Mouse (Mus musculus) hindbrain, embryonic 15.5 days (tissue): ENCODE measurements around the gene Nudt22. TPM values are rescaled to one million over a fixed set of nuclear protein-coding genes. Genes with fewer than 3 reads are reported as not detected.

ENCODE experiments used
- ATAC-seq: fragments of 200-750 bp; cut with Nextera tagmentation; 2 replicates; pipeline ENCODE4 v1.8.0; 2017; ENCODE audit warnings: low read depth, moderate number of reproducible peaks, moderate TSS enrichment; ENCODE audit not compliant: low FRiP score
- H3K27ac ChIP-seq: fragments of 300-500 bp; sonication (generic); replicated peaks from 2 replicates; pipeline ENCODE4 v1.5.1; 2015; ENCODE audit warnings: mild to moderate bottlenecking, inconsistent platforms
- H3K27me3 ChIP-seq: fragments of 300-500 bp; sonication (generic); 2 replicates; pipeline ENCODE4 v1.6.1; 2015; ENCODE audit warnings: control low read depth, inconsistent platforms
- H3K36me3 ChIP-seq: fragments of 300-500 bp; sonication (generic); 2 replicates; pipeline ENCODE4 v1.6.1; 2015; ENCODE audit warnings: control low read depth, inconsistent platforms
- H3K4me1 ChIP-seq: fragments of 300-500 bp; sonication (generic); replicated peaks from 2 replicates; pipeline ENCODE4 v1.6.1; 2015; ENCODE audit warnings: control low read depth, inconsistent platforms
- H3K4me2 ChIP-seq: fragments of 300-500 bp; sonication (generic); 2 replicates; pipeline ENCODE4 v1.6.1; 2015; ENCODE audit warnings: moderate library complexity, mild to moderate bottlenecking, inconsistent platforms
- H3K4me3 ChIP-seq: fragments of 300-500 bp; sonication (generic); 2 replicates; pipeline ENCODE4 v1.5.1; 2015; ENCODE audit warnings: mild to moderate bottlenecking, inconsistent platforms
- H3K9ac ChIP-seq: fragments of 300-500 bp; sonication (generic); 2 replicates; pipeline ENCODE4 v1.6.1; 2015; ENCODE audit warnings: inconsistent platforms
- H3K9me3 ChIP-seq: fragments of 300-500 bp; sonication (generic); 2 replicates; pipeline ENCODE4 v1.6.1; 2016; ENCODE audit warnings: control low read depth, inconsistent platforms
- whole genome bisulfite sequencing: fragments of 180-500 bp; shearing (Covaris S2); methylation state at CpG from one replicate; pipeline ENCODE4 v1.1.7; 2015; 5-methylcytosine and 5-hydroxymethylcytosine counted together
- polyA plus RNA-seq: library from polyadenylated mRNA; unstranded; fragments of >200 nt; fragmentation: Nextera tagmentation; extraction: Ambion mirVana; gene quantifications from 2 replicates; pipeline ENCODE4 v1.2.1, GENCODE M21; 2015

Nudt22 gene
- polyA plus RNA-seq, 1 experiment from 2014 or later = 23.9 TPM

GRCm38 (mm10) chr19:6951381-6951968 lies 44.4 kb downstream of the Nudt22 start:
- H3K4me2 ChIP-seq = peak overlapping the region; percentile 79
- peak overlapping the region; percentile 48 for H3K9ac ChIP-seq
- no peaks in the 10 kb centered on the region for H3K9me3 ChIP-seq
- ATAC-seq = peak; percentile 85
- H3K27me3 ChIP-seq = no peaks in the 10 kb centered on the region
- under 1% methylated on average over 35 of the region's 35 CpGs for WGBS
- H3K4me1 ChIP-seq = peaks cover 27% of the 10 kb centered on the region
- peak overlapping the region; percentile 95 for H3K27ac ChIP-seq
- peak overlapping the region; percentile 61 for H3K4me3 ChIP-seq
- no peaks in the 10 kb centered on the region for H3K36me3 ChIP-seq

DNA sequence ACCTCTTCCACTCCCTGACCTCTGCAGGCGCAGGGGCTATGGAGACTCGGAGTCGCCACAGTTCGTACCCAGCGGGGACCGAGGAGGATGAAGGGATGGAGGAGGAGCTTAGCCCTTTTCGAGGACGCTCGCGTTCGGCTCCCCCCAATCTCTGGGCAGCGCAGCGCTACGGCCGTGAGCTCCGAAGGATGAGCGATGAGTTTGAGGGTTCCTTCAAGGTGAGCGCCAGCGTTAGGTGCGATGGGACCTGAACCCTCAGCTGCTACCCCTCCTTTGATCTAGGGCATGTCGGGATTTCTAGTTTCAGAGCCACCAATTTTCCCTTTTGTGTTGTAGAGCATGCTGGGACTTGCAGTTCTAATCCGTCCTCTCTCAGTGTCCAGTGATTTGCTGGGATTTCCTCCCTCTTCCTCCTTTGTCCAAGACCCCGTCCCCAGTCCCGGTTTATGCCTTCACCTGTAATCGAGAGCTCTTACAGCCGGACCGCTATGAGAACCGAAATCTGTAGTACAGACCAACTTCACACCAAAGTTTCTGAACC lies 45.2 kb downstream of the Nudt22 start:
- Histone ChIP-seq H3K27ac (peak overlapping the region; percentile 95), H3K27me3 (no peaks in the 10 kb centered on the region), H3K36me3 (no peaks in the 10 kb centered on the region), H3K9me3 (no peaks in the 10 kb centered on the region), H3K4me3 (peak overlapping the region; percentile 61), H3K4me2 (peak overlapping the region; percentile 79), H3K9ac (peak overlapping the region; percentile 48), H3K4me1 (peaks cover 27% of the 10 kb centered on the region)
- peak; percentile 27 for ATAC-seq
- under 1% methylated on average over 28 of the region's 28 CpGs for WGBS

DNA sequence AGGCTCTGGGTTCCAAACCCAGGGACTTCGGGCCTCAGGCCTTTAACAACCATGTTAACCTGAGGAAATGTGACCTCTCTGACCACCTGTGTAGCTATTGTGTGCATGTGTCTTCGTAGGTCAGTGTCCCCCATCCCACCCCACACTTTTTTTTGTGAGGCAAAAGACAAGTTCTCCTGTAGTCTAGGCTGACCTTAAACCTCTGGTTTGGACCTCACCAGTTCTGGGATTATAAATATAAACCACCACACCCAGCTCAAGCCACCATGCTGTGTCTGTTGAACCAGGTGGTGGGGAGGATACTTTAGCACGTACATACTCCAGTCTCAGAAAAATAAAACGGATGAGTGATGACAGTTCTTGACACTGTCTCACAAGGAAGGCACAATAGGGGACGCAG lies 46.0 kb downstream of the Nudt22 start:
- Histone ChIP-seq H3K9me3 (no peaks in the 10 kb centered on the region), H3K9ac (peak overlapping the region; percentile 48), H3K27ac (peak overlapping the region; percentile 95), H3K4me3 (peak overlapping the region; percentile 61), H3K4me1 (peaks cover 27% of the 10 kb centered on the region), H3K36me3 (no peaks in the 10 kb centered on the region), H3K4me2 (peak overlapping the region; percentile 79), H3K27me3 (no peaks in the 10 kb centered on the region)
- no peak for ATAC-seq
- 43% methylated on average over 5 of the region's 5 CpGs for WGBS

- Histone ChIP-seq H3K9me3 (no peaks in the 10 kb centered on the region), H3K4me1 (peaks cover 27% of the 10 kb centered on the region), H3K4me3 (no peak overlapping the region), H3K4me2 (no peak overlapping the region), H3K9ac (no peak overlapping the region), H3K27ac (no peak overlapping the region), H3K27me3 (no peaks in the 10 kb centered on the region), H3K36me3 (no peaks in the 10 kb centered on the region)
- no peak for ATAC-seq
- WGBS = 88% methylated on average over 5 of the region's 5 CpGs
These were observed 46.4 kb downstream of the Nudt22 start for GRCm38 (mm10) chr19:6949532-6949931.

DNA sequence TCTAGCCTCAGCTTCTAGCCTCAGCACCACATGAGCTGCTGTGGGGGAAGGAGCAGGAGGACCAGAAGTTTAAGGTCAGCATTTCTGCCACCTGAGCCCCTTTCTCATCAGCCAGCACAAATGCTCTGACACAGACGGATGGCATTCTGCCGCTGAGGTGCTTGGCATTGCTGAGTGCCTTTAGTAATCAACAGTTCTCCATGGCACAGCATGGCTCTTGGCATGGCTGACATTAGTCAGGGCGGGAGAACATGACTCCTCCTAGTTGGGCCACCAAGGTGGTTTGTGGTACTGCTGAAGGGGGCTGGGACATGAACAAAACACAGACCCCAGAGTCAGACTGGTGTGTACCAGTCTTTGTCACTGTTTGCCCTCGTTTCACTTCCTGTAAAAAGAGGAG lies 47.7 kb downstream of the Nudt22 start:
- no peak overlapping the region for H3K27ac ChIP-seq
- peaks cover 31% of the 10 kb centered on the region for H3K4me1 ChIP-seq
- ATAC-seq = no peak
- no peak overlapping the region for H3K9ac ChIP-seq
- H3K9me3 ChIP-seq = no peaks in the 10 kb centered on the region
- H3K4me2 ChIP-seq = no peak overlapping the region
- no peaks in the 10 kb centered on the region for H3K36me3 ChIP-seq
- no peaks in the 10 kb centered on the region for H3K27me3 ChIP-seq
- whole genome bisulfite sequencing = 71% methylated on average over 4 of the region's 4 CpGs
- no peak overlapping the region for H3K4me3 ChIP-seq

DNA sequence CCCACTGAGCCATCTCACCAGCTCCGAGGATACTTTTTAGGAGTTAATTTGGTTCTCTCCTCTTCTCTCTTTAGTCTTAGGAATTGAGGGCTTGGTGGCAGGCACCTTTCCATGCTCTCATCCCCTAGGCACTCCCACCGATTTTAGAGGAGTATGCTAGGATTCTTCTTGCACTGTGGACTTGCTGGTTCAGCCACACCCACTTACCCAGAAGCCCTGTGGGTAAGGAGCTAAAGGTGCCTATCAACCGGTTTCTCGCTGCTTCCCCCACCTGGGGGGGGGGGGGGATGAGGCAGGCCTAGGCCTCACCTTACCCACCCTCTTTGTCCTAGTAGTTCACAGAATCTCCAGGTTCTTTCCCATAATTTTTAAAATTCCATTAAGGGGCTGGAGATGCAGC lies 48.2 kb downstream of the Nudt22 start:
- H3K9me3 ChIP-seq = no peaks in the 10 kb centered on the region
- H3K4me3 ChIP-seq = no peak overlapping the region
- H3K27ac ChIP-seq = no peak overlapping the region
- peaks cover 31% of the 10 kb centered on the region for H3K4me1 ChIP-seq
- no peaks in the 10 kb centered on the region for H3K27me3 ChIP-seq
- no peak overlapping the region for H3K9ac ChIP-seq
- no peak for ATAC-seq
- H3K36me3 ChIP-seq = no peaks in the 10 kb centered on the region
- 59% methylated on average over 4 of the region's 4 CpGs for WGBS
- H3K4me2 ChIP-seq = no peak overlapping the region

DNA sequence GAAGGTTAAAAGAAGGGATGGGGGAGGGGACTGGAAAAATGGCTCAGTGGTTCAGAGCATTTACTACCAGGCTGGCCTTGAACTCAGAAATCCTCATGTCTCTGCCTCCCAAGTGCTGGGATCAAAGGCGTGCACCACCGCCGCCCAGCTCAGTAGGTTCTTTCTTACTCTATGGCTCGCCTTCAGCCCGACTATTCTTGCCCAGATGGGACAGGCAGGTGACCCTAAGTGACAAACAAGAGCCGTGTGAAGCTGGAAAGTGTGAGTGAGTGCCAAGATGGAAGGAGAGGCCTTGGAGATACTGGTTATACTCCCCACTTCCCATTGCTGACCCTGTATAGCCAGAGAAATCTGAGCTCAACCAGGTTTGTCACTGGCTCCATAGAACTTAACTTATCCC lies 52.2 kb downstream of the Nudt22 start:
- peak overlapping the region; percentile 17; the same call in 1 of the 2 replicates for H3K4me2 ChIP-seq
- no peaks in the 10 kb centered on the region for H3K36me3 ChIP-seq
- H3K4me1 ChIP-seq = peaks cover 38% of the 10 kb centered on the region
- no peak overlapping the region for H3K27ac ChIP-seq
- 94% methylated on average over 6 of the region's 6 CpGs for WGBS
- no peak overlapping the region for H3K9ac ChIP-seq
- no peaks in the 10 kb centered on the region for H3K9me3 ChIP-seq
- H3K4me3 ChIP-seq = no peak overlapping the region
- no peaks in the 10 kb centered on the region for H3K27me3 ChIP-seq
- no peak for ATAC-seq

Other genes starting within 250 kb of the Nudt22 start
- 13.3 and 15.8 TPM in 2 replicates for gene Rps6ka4, start 155.5 kb downstream of the Nudt22 start, polyA plus RNA-seq
- gene Ccdc88b, start 137.9 kb downstream of the Nudt22 start, polyA plus RNA-seq = 0.79 and 1.1 TPM in 2 replicates
- 104 TPM in 2 replicates for gene Trmt112, start 86.4 kb downstream of the Nudt22 start, polyA plus RNA-seq
- 375 and 392 TPM in 2 replicates for gene Prdx5, start 86.0 kb downstream of the Nudt22 start, polyA plus RNA-seq
- 17.5 and 18.7 TPM in 2 replicates for gene Esrra, start 74.3 kb downstream of the Nudt22 start, polyA plus RNA-seq
- gene Catsperz, start 70.7 kb downstream of the Nudt22 start, polyA plus RNA-seq = 2.0 and 3.1 TPM in 2 replicates
- 9.0 and 13.1 TPM in 2 replicates for gene Kcnk4, start 61.6 kb downstream of the Nudt22 start, polyA plus RNA-seq
- 90.1 and 99.1 TPM in 2 replicates for gene Bad, start 54.3 kb downstream of the Nudt22 start, polyA plus RNA-seq
- 64.0 and 79.2 TPM in 2 replicates for gene Gpr137, start 53.6 kb downstream of the Nudt22 start, polyA plus RNA-seq
- gene Ppp1r14b, start 21.1 kb downstream of the Nudt22 start, polyA plus RNA-seq = 210 and 211 TPM in 2 replicates
- 13.6 and 14.0 TPM in 2 replicates for gene Plcb3, start 19.6 kb downstream of the Nudt22 start, polyA plus RNA-seq
- 147 and 160 TPM in 2 replicates for gene Fkbp2, start 15.6 kb downstream of the Nudt22 start, polyA plus RNA-seq
- gene Vegfb, start 8.5 kb downstream of the Nudt22 start, polyA plus RNA-seq = 63.9 and 67.5 TPM in 2 replicates
- gene Dnajc4, start 3.5 kb downstream of the Nudt22 start, polyA plus RNA-seq = 23.7 and 24.2 TPM in 2 replicates
- gene Trpt1, start within 50 bp of the Nudt22 start, polyA plus RNA-seq = 21.5 and 21.8 TPM in 2 replicates
- 4.5 and 5.2 TPM in 2 replicates for gene Fermt3, start 23.4 kb upstream of the Nudt22 start, polyA plus RNA-seq
- 218 and 229 TPM in 2 replicates for gene Stip1, start 43.9 kb upstream of the Nudt22 start, polyA plus RNA-seq
- gene Macrod1, start 60.7 kb upstream of the Nudt22 start, polyA plus RNA-seq = 5.5 and 6.1 TPM in 2 replicates
- gene Flrt1, start 109.6 kb upstream of the Nudt22 start, polyA plus RNA-seq = 9.8 and 11.1 TPM in 2 replicates
- gene Otub1, start 210.2 kb upstream of the Nudt22 start, polyA plus RNA-seq = 233 and 239 TPM in 2 replicates
- gene Cox8a, start 221.5 kb upstream of the Nudt22 start, polyA plus RNA-seq = 1,050 and 1,125 TPM in 2 replicates
- 62.2 and 66.2 TPM in 2 replicates for gene Naa40, start 245.1 kb upstream of the Nudt22 start, polyA plus RNA-seq